Mouse (Mus musculus): ENCODE data around the gene March2. TPM values are rescaled to one million over a fixed set of nuclear protein-coding genes. Genes with fewer than 3 reads are reported as not detected.

March2 gene
- polyA plus RNA-seq, 1 experiment: 60.9 TPM

DNA sequence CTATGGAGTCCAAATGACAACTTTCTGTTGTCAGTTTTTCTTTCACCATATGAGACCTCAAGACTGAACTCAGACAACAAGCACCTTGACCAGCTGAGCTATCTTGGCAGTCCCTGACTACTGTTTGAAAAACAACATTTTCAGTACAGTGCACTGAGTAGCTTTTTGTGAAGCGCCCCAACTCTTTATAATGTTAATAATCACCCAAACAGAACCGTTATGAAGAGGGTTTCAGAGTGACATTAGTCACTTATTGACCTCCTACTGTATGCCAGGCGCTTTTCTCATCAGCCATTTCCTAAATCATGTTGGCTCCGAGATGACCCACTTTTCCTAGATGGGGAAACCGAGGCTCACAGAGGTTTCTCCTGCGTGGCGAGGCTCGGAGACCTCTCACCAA lies 488 bp downstream of the March2 start:
- Histone ChIP-seq H3K27me3 (ENCODE audit: control insufficient read depth, insufficient read depth, low read length) (no peaks in the 10 kb centered on the region), H3K4me3 (ENCODE audit: low read depth, low read length) (peak overlapping the region; percentile 92), H3K36me3 (ENCODE audit: control insufficient read depth, insufficient read depth, low read length) (no peaks in the 10 kb centered on the region), H3K4me1 (ENCODE audit: control insufficient read depth, insufficient read depth, insufficient read length, low read length) (no peaks in the 10 kb centered on the region), H3K27ac (ENCODE audit: insufficient read depth, low read depth, low read length) (peak overlapping the region; percentile 1; the same call in 1 of the 2 replicates)
- TF ChIP-seq CTCF (IDR thresholded peaks at IDR 0.05; ENCODE audit: extremely low read depth, insufficient read length, insufficient replicate concordance, low read depth, low read length) (no peak), POLR2A (IDR thresholded peaks at IDR 0.05; ENCODE audit: low read depth, low read length) (no peak)
- WGBS: 4% methylated on average over 8 of the region's 8 CpGs

DNA sequence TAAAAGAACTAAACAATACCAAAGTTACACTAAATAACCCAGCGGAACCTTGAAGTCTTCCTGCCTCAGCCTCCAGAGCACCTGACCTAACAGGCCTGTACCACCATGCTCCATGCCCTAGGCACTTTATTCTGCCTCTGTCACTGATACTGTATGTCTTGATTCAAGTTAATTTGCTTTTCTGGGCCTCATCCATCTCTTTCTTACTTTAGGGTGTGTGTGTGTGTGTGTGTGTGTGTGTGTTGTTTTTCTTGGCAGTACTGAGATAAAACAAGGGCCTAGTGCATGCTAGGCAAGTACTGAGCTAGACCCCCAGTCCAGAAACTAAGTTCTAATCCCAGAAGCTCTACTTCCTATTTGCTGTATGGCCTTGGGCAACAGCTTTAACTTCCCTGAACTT lies 1.2 kb downstream of the March2 start:
- H3K27ac ChIP-seq (ENCODE audit: insufficient read depth, low read depth, low read length): no peak overlapping the region
- no peak for TF ChIP-seq CTCF (IDR thresholded peaks at IDR 0.05; ENCODE audit: extremely low read depth, insufficient read length, insufficient replicate concordance, low read depth, low read length)
- no peak for TF ChIP-seq POLR2A (IDR thresholded peaks at IDR 0.05; ENCODE audit: low read depth, low read length)
- H3K4me3 ChIP-seq (ENCODE audit: low read depth, low read length): no peak overlapping the region
- WGBS: 95% methylated on average over 1 of the region's 1 CpGs
- no peaks in the 10 kb centered on the region for H3K4me1 ChIP-seq (ENCODE audit: control insufficient read depth, insufficient read depth, insufficient read length, low read length)
- H3K36me3 ChIP-seq (ENCODE audit: control insufficient read depth, insufficient read depth, low read length): no peaks in the 10 kb centered on the region
- no peaks in the 10 kb centered on the region for H3K27me3 ChIP-seq (ENCODE audit: control insufficient read depth, insufficient read depth, low read length)

DNA sequence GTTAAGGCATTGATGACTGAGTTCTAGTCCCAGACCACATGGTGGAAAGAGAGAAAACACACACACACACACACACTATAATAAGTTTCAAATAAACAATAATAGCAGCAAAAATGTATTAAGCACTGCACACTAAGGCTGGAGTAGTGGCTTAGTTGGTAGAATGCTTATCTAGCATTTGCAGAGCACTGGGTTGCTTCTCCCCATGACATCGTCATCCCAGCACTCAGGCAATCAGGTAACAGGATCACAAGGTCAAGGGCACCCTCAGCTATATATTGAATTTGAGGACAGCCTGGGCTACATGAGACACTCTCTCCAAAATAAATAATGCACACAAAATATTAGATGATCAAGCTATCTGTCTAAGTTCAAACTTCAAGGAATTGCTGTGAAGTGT lies 3.7 kb downstream of the March2 start:
- Histone ChIP-seq H3K4me3 (ENCODE audit: low read depth, low read length) (no peak overlapping the region), H3K36me3 (ENCODE audit: control insufficient read depth, insufficient read depth, low read length) (no peaks in the 10 kb centered on the region; the same call in 1 of the 2 replicates), H3K4me1 (ENCODE audit: control insufficient read depth, insufficient read depth, insufficient read length, low read length) (no peaks in the 10 kb centered on the region), H3K27me3 (ENCODE audit: control insufficient read depth, insufficient read depth, low read length) (no peaks in the 10 kb centered on the region), H3K27ac (ENCODE audit: insufficient read depth, low read depth, low read length) (no peak overlapping the region)
- 97% methylated on average over 1 of the region's 1 CpGs for WGBS
- TF ChIP-seq POLR2A (IDR thresholded peaks at IDR 0.05; ENCODE audit: low read depth, low read length) (no peak), CTCF (IDR thresholded peaks at IDR 0.05; ENCODE audit: extremely low read depth, insufficient read length, insufficient replicate concordance, low read depth, low read length) (no peak)

DNA sequence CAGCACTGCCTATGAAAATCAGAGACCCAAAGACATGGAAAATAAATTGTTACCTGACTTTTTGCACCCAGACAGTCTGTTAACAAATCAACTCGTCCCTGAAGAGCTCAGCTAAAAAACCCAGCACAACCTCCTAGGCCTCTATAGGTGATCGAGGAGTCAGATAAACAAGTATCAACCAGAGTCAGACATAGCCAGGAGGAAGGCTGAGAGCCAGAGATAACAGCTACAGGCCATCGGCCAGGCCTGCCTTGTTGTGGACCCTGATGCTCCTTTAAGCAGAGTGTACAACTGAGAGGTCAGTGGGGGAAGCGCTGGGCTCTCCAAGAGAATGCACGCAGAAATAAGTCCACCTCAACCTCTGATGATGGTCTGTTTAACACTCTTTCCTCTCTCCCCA lies 5.2 kb downstream of the March2 start:
- no peak overlapping the region for H3K4me3 ChIP-seq (ENCODE audit: low read depth, low read length)
- no peaks in the 10 kb centered on the region for H3K4me1 ChIP-seq (ENCODE audit: control insufficient read depth, insufficient read depth, insufficient read length, low read length)
- WGBS: 76% methylated on average over 5 of the region's 5 CpGs
- H3K27me3 ChIP-seq (ENCODE audit: control insufficient read depth, insufficient read depth, low read length): no peaks in the 10 kb centered on the region
- H3K36me3 ChIP-seq (ENCODE audit: control insufficient read depth, insufficient read depth, low read length): peaks cover 10% of the 10 kb centered on the region
- TF ChIP-seq POLR2A (IDR thresholded peaks at IDR 0.05; ENCODE audit: low read depth, low read length): no peak
- no peak for TF ChIP-seq CTCF (IDR thresholded peaks at IDR 0.05; ENCODE audit: extremely low read depth, insufficient read length, insufficient replicate concordance, low read depth, low read length)
- H3K27ac ChIP-seq (ENCODE audit: insufficient read depth, low read depth, low read length): no peak overlapping the region

DNA sequence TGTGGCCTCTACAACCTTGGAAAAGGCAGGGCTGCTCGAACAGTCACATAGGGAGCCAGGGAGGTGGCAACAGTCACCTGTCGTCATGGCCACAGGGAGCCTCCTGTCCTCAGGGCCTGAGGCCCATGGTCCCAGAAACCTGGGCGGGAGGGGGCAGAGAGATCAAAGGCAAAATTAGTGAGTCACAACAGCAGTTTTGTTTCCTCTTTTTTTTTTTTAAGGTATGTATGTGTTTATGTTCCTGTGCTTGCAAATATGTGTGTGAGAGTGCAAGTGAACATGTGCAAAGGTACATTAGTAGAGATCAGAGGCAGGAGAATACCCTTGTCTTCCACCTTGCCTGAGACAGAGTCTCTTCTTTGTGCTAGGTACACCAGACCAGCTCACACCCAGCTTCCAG lies 8.6 kb downstream of the March2 start:
- 83% methylated on average over 3 of the region's 3 CpGs for WGBS
- H3K27ac ChIP-seq (ENCODE audit: insufficient read depth, low read depth, low read length): no peak overlapping the region
- H3K27me3 ChIP-seq (ENCODE audit: control insufficient read depth, insufficient read depth, low read length): no peaks in the 10 kb centered on the region
- no peak overlapping the region for H3K4me3 ChIP-seq (ENCODE audit: low read depth, low read length)
- peaks cover 19% of the 10 kb centered on the region for H3K36me3 ChIP-seq (ENCODE audit: control insufficient read depth, insufficient read depth, low read length)
- TF ChIP-seq CTCF (IDR thresholded peaks at IDR 0.05; ENCODE audit: extremely low read depth, insufficient read length, insufficient replicate concordance, low read depth, low read length) (no peak), POLR2A (IDR thresholded peaks at IDR 0.05; ENCODE audit: low read depth, low read length) (no peak)
- H3K4me1 ChIP-seq (ENCODE audit: control insufficient read depth, insufficient read depth, insufficient read length, low read length): no peaks in the 10 kb centered on the region

DNA sequence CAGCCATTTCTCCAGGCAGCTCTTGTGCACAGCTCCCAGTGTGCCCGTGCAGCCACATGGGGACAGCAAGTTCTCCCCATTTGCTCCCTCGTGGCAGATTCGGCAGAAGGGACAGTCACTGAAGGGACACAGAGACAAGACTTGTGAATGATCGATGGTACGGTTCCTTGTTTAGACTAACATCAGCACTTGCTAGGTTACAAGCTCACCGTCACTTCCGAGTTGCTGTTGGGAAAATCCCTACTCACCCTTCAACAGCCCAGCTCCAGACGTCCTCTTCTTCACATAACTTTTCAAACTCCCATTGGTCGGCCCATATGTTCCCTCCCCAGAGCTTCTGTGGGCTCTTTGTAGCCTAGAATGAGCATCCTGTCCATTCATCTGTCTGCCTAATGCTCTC lies 15.4 kb downstream of the March2 start:
- Histone ChIP-seq H3K27ac (ENCODE audit: insufficient read depth, low read depth, low read length) (no peak overlapping the region), H3K4me3 (ENCODE audit: low read depth, low read length) (no peak overlapping the region), H3K36me3 (ENCODE audit: control insufficient read depth, insufficient read depth, low read length) (peaks cover 25% of the 10 kb centered on the region), H3K4me1 (ENCODE audit: control insufficient read depth, insufficient read depth, insufficient read length, low read length) (no peaks in the 10 kb centered on the region), H3K27me3 (ENCODE audit: control insufficient read depth, insufficient read depth, low read length) (no peaks in the 10 kb centered on the region)
- TF ChIP-seq POLR2A (IDR thresholded peaks at IDR 0.05; ENCODE audit: low read depth, low read length) (no peak), CTCF (IDR thresholded peaks at IDR 0.05; ENCODE audit: extremely low read depth, insufficient read length, insufficient replicate concordance, low read depth, low read length) (no peak)
- 94% methylated on average over 9 of the region's 9 CpGs for WGBS

DNA sequence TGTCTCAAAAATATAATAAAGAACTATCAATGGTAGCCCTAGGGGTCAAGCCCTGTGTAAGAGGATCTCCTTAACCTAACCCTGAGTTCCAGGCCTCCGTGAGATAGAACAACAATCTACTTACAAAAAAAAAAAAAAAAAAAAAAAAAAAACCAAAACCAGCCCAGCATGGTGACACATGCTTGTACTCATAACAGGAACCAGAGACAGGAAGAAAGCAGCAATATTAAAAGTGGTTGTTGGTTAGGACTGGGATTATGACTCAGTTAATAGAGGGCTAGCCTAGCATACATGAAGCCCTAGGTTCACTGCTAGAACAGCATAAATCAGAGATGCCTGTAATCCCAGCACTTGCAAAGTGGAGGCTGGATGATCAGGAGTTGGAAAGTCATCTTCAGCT lies 16.3 kb downstream of the March2 start:
- 78% methylated on average over 1 of the region's 1 CpGs for WGBS
- no peak for TF ChIP-seq CTCF (IDR thresholded peaks at IDR 0.05; ENCODE audit: extremely low read depth, insufficient read length, insufficient replicate concordance, low read depth, low read length)
- no peak overlapping the region for H3K27ac ChIP-seq (ENCODE audit: insufficient read depth, low read depth, low read length)
- H3K27me3 ChIP-seq (ENCODE audit: control insufficient read depth, insufficient read depth, low read length): no peaks in the 10 kb centered on the region
- no peaks in the 10 kb centered on the region for H3K4me1 ChIP-seq (ENCODE audit: control insufficient read depth, insufficient read depth, insufficient read length, low read length)
- H3K36me3 ChIP-seq (ENCODE audit: control insufficient read depth, insufficient read depth, low read length): peaks cover 23% of the 10 kb centered on the region
- no peak overlapping the region for H3K4me3 ChIP-seq (ENCODE audit: low read depth, low read length)

DNA sequence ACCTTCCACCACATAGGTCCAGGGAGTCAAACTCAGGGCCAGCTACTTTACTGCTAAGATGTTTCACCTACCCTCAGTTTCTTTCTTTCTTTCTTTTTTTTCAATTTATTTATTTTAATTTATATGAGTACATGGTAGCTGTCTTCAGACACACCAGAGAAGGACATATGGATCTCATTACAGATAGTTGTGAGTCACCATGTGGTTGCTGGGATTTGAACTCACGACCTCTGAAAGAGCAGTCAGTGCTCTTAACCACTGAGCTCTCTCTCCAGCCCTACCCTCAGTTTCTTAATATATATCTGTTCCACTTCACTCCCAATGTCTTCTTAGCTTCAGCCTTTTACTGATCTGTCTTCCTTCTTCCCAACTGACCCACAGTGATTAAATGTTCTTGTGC lies 23.0 kb downstream of the March2 start:
- Histone ChIP-seq H3K27me3 (ENCODE audit: control insufficient read depth, insufficient read depth, low read length) (no peaks in the 10 kb centered on the region), H3K4me1 (ENCODE audit: control insufficient read depth, insufficient read depth, insufficient read length, low read length) (no peaks in the 10 kb centered on the region), H3K36me3 (ENCODE audit: control insufficient read depth, insufficient read depth, low read length) (peaks cover 24% of the 10 kb centered on the region), H3K27ac (ENCODE audit: insufficient read depth, low read depth, low read length) (no peak overlapping the region), H3K4me3 (ENCODE audit: low read depth, low read length) (no peak overlapping the region)
- TF ChIP-seq CTCF (IDR thresholded peaks at IDR 0.05; ENCODE audit: extremely low read depth, insufficient read length, insufficient replicate concordance, low read depth, low read length) (no peak), POLR2A (IDR thresholded peaks at IDR 0.05; ENCODE audit: low read depth, low read length) (no peak)
- 93% methylated on average over 1 of the region's 1 CpGs for WGBS

Measured in small intestine, adult 2 months (tissue).